Comparison of ENCODE assay signal across 9 mouse cellular contexts in genomic region chr13:20207950-20208642, GRCm38 (mm10).
A peak's percentile ranks its signal among the peaks of the same experiment; 100 is the strongest.
DNase-seq lines count a peak whose midpoint lies in the region; ATAC-seq lines count a peak whose summit lies in the region.
"Had no signal": no experiment of that assay in that cellular context is flagged by ENCODE, and none has a peak within 500 bp of the region (broad histone marks: within the 10 kb centered on the region; RNA-seq: fewer than 3 reads in every experiment).

No protein-coding gene starts in this region.

- no peaks in the 10 kb centered on the region for H3K9me3 ChIP-seq in heart, embryonic 13.5 days
- no peaks in the 10 kb centered on the region for H3K9me3 ChIP-seq in heart, embryonic 11.5 days (replicated peaks; ENCODE audit: control insufficient read depth, low read length)
- no peaks in the 10 kb centered on the region for H3K9me3 ChIP-seq in embryonic facial prominence, embryonic 10.5 days

- peaks cover 6% of the 10 kb centered on the region for H3K4me1 ChIP-seq in heart, embryonic 13.5 days
- peaks cover 3% of the 10 kb centered on the region; the same call in 1 of the 2 replicates for H3K4me1 ChIP-seq in heart, embryonic 11.5 days (ENCODE audit: control insufficient read depth, insufficient read depth, low read length)
- no peaks in the 10 kb centered on the region for H3K4me1 ChIP-seq in embryonic facial prominence, embryonic 10.5 days

- no peak overlapping the region for H3K4me3 ChIP-seq in heart, embryonic 13.5 days
- no peak overlapping the region for H3K4me3 ChIP-seq in heart, embryonic 11.5 days (ENCODE audit: low read depth, low read length)
- no peak overlapping the region for H3K4me3 ChIP-seq in embryonic facial prominence, embryonic 10.5 days

- H3K4me2 ChIP-seq in heart, embryonic 13.5 days = peak overlapping the region; percentile 18; the same call in 1 of the 2 replicates
- no peak overlapping the region for H3K4me2 ChIP-seq in heart, embryonic 11.5 days

- H3K27ac ChIP-seq in heart, embryonic 13.5 days (replicated peaks) = peak overlapping the region; percentile 36; the same call in 1 of the 2 replicates
- no peak overlapping the region for H3K27ac ChIP-seq in heart, embryonic 11.5 days (ENCODE audit: low read depth, low read length)
- H3K27ac ChIP-seq in embryonic facial prominence, embryonic 10.5 days (replicated peaks) = no peak overlapping the region
- H3K27ac ChIP-seq: liver, embryonic 14.5 days had no signal

- no peaks in the 10 kb centered on the region for H3K27me3 ChIP-seq in heart, embryonic 13.5 days (replicated peaks)
- H3K27me3 ChIP-seq in heart, embryonic 11.5 days (ENCODE audit: control insufficient read depth, insufficient read depth, low read length) = no peaks in the 10 kb centered on the region
- H3K27me3 ChIP-seq in embryonic facial prominence, embryonic 10.5 days (replicated peaks; ENCODE audit: low read depth, poor library complexity, severe bottlenecking) = no peaks in the 10 kb centered on the region

- no peak for ATAC-seq in heart, embryonic 13.5 days (ENCODE audit: extremely low read depth, insufficient number of reproducible peaks, low FRiP score, low TSS enrichment)
- ATAC-seq in heart, embryonic 11.5 days (replicated peaks; ENCODE audit: insufficient number of reproducible peaks, low FRiP score, low TSS enrichment) = no peak

- WGBS in heart, embryonic 13.5 days = 41% methylated on average over 7 of the region's 7 CpGs
- 51% methylated on average over 7 of the region's 7 CpGs for WGBS in heart, embryonic 11.5 days (ENCODE audit: insufficient replicate concordance)
- WGBS in embryonic facial prominence, embryonic 10.5 days = 55% methylated on average over 7 of the region's 7 CpGs

- H3K36me3 ChIP-seq in heart, embryonic 13.5 days = no peaks in the 10 kb centered on the region
- H3K36me3 ChIP-seq in heart, embryonic 11.5 days (ENCODE audit: control insufficient read depth, insufficient read depth, low read length) = no peaks in the 10 kb centered on the region
- H3K36me3 ChIP-seq in embryonic facial prominence, embryonic 10.5 days (replicated peaks) = no peaks in the 10 kb centered on the region

- H3K9ac ChIP-seq in heart, embryonic 13.5 days = no peak overlapping the region
- H3K9ac ChIP-seq in heart, embryonic 11.5 days (ENCODE audit: low read depth, low read length) = no peak overlapping the region
- H3K9ac ChIP-seq: liver, embryonic 14.5 days had no signal

- DNase-seq in B cell, adult 2 months = peak; percentile 32 to 38
- peak; percentile 13 for DNase-seq in embryonic facial prominence, embryonic 10.5 days (ENCODE audit: low spot score)
- peak; percentile 23 to 35 for DNase-seq in kidney, postnatal 4 days
- DNase-seq in urinary bladder, postnatal 25 days (ENCODE audit: low spot score) = no peak
- no peak for DNase-seq in neural tube, embryonic 10.5 days (ENCODE audit: extremely low spot score, low spot score)
- DNase-seq in right cerebral cortex, postnatal 4 days = no peak

Comparison
In these comparisons a context has a peak if more than half of its experiments do, and no peak if none do; other contexts are left out.
1. DNase-seq: peak in B cell, adult 2 months (2 of 2), embryonic facial prominence, embryonic 10.5 days (single experiment) and kidney, postnatal 4 days (2 of 2); none in urinary bladder, postnatal 25 days (single experiment), neural tube, embryonic 10.5 days (single experiment) and right cerebral cortex, postnatal 4 days (single experiment).